Mouse (Mus musculus) lung, embryonic 16.5 days (tissue): Measurements from ENCODE around the gene Tmem234. TPM values are rescaled to one million over a fixed set of nuclear protein-coding genes. Genes with fewer than 3 reads are reported as not detected.

Experiments
- ATAC-seq: fragments of 200-750 bp; cut with Nextera tagmentation; 2 replicates; pipeline ENCODE4 v1.8.0; 2017; ENCODE audit warnings: low read depth, mild to moderate bottlenecking, moderate library complexity
- H3K27ac ChIP-seq: fragments of 300-500 bp; sonication (generic); 2 replicates; pipeline ENCODE4 v1.5.1; 2014; ENCODE audit warnings: mild to moderate bottlenecking, control low read depth, low read length
- H3K27me3 ChIP-seq: fragments of 300-500 bp; sonication (generic); 2 replicates; pipeline ENCODE4 v1.6.1; 2014; ENCODE audit warnings: low read depth, low read length, mixed read lengths; ENCODE audit not compliant: control insufficient read depth, insufficient read depth
- H3K36me3 ChIP-seq: fragments of 300-500 bp; sonication (generic); 2 replicates; pipeline ENCODE4 v1.6.1; 2014; ENCODE audit warnings: low read length; ENCODE audit not compliant: control insufficient read depth, insufficient read depth
- H3K4me1 ChIP-seq: fragments of 300-500 bp; sonication (generic); replicated peaks from 2 replicates; pipeline ENCODE4 v1.6.1; 2014; ENCODE audit warnings: low read length, mixed read lengths; ENCODE audit not compliant: control insufficient read depth, insufficient read depth
- H3K4me2 ChIP-seq: fragments of 300-500 bp; sonication (generic); 2 replicates; pipeline ENCODE4 v1.6.1; 2014; ENCODE audit warnings: low read depth, low read length, control low read depth
- H3K4me3 ChIP-seq: fragments of 300-500 bp; sonication (generic); 2 replicates; pipeline ENCODE4 v1.5.1; 2014; ENCODE audit warnings: mild to moderate bottlenecking, low read length, control low read depth
- H3K9ac ChIP-seq: fragments of 300-500 bp; sonication (generic); 2 replicates; pipeline ENCODE4 v1.6.1; 2014; ENCODE audit warnings: low read length, control low read depth
- H3K9me3 ChIP-seq: fragments of 300-500 bp; sonication (generic); 2 replicates; pipeline ENCODE4 v1.6.1; 2016; ENCODE audit warnings: low read length; ENCODE audit not compliant: control insufficient read depth
- WGBS: fragments of 180-500 bp; shearing (Covaris S2); extraction: QIAGEN DNeasy Blood & Tissue Kit; methylation state at CpG from one replicate; pipeline ENCODE4 v1.1.7; 2014; 5-methylcytosine and 5-hydroxymethylcytosine counted together
- polyA plus RNA-seq: library from polyadenylated mRNA; unstranded; fragments of >200 nt; fragmentation: Nextera tagmentation; extraction: Ambion mirVana; gene quantifications from 2 replicates; pipeline ENCODE4 v1.2.1, GENCODE M21; 2015

The Tmem234 gene
- polyA plus RNA-seq, 1 experiment from 2014 or later, result 190 TPM

DNA sequence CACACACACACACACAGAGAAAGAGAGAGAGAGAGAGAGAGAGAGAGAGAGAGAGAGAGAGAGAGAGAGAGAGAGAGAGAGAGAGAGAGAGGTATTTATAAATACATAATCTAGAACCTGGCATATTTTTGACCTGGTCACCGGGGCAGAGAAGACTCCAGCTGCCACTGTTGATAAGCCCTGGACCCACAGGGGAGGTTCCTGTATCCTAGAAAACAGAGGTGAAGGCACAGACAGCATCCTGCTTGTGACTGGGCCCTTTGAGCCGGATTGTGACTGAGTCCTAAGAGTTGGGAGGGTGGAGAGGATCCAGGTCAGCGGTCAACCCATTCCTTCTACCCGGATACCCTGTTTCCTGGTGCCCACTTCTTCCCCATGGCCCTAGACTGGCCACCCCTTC is 11.6 kb upstream of the Tmem234 start:
- H3K36me3 ChIP-seq, result peaks cover 30% of the 10 kb centered on the region
- no peak for ATAC-seq
- H3K9me3 ChIP-seq, result no peaks in the 10 kb centered on the region
- H3K4me1 ChIP-seq, result peaks cover 3% of the 10 kb centered on the region
- no peaks in the 10 kb centered on the region for H3K27me3 ChIP-seq
- no peak overlapping the region for H3K4me2 ChIP-seq
- no peak overlapping the region for H3K27ac ChIP-seq
- no peak overlapping the region for H3K9ac ChIP-seq
- 76% methylated on average over 4 of the region's 4 CpGs for WGBS
- no peak overlapping the region for H3K4me3 ChIP-seq

DNA sequence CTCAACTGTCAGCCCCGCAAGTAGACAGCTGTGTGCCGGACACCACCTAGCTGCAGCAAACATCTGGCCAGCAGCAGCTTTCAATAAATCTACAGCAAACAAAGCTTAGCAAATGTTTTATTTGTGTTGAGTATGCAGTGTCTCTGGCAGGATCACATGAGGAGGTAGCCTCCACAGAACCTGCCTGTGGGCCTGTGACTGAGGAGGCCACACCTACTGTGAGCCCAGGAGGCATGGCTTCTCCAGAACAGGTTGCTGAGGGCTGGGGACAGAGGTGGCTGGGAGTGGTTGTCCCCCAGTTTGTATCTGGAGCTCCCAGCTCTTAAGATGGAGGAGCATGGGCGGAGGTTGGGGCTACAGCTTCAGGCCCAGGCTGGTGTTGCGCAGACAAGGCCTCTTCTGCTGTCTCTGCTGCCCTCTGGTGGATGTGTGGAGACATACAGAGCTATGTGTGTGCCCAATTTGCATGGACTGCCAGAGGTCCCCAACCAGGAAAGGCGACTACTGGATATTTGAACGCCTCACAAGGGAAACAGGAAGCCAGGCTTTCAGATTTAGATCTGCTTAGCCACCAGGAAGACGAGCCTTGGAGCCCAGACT is 8.1 kb downstream of the Tmem234 start:
- WGBS, result 31% methylated on average over 7 of the region's 7 CpGs
- ATAC-seq, result peak; percentile 86
- Histone ChIP-seq H3K4me1 (no peaks in the 10 kb centered on the region), H3K4me2 (no peak overlapping the region), H3K27ac (no peak overlapping the region), H3K9ac (no peak overlapping the region), H3K9me3 (no peaks in the 10 kb centered on the region), H3K36me3 (peaks cover 22% of the 10 kb centered on the region; the same call in 1 of the 2 replicates), H3K27me3 (no peaks in the 10 kb centered on the region), H3K4me3 (no peak overlapping the region)

DNA sequence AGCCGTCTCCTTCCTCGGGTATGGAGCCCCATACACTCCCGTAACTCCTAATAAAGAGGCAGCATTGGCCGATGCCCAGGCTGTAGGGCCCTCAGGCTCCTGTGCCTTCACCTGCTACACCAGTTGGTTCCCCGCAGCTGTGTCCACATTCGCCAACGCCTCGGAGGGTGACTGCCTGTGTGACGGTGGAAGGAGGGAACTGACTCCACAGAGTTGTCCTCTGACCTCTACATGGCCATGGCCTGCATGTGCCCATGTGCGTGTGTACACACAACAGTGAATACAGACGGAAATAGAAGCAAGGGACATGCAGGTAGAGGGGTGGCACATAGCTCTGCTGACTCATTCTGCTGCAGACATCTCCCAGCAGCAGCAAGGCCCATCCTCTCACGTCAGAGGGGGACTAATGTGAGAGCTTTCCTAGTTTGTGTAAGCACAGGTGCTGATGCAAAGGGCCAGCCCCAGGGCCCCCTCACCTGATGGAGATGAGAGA is 8.7 kb downstream of the Tmem234 start:
- Histone ChIP-seq H3K9me3 (no peaks in the 10 kb centered on the region), H3K27ac (no peak overlapping the region), H3K4me2 (no peak overlapping the region), H3K4me3 (no peak overlapping the region), H3K9ac (no peak overlapping the region), H3K36me3 (peaks cover 18% of the 10 kb centered on the region; the same call in 1 of the 2 replicates), H3K27me3 (no peaks in the 10 kb centered on the region), H3K4me1 (no peaks in the 10 kb centered on the region)
- no peak for ATAC-seq
- 72% methylated on average over 12 of the region's 12 CpGs for WGBS

DNA sequence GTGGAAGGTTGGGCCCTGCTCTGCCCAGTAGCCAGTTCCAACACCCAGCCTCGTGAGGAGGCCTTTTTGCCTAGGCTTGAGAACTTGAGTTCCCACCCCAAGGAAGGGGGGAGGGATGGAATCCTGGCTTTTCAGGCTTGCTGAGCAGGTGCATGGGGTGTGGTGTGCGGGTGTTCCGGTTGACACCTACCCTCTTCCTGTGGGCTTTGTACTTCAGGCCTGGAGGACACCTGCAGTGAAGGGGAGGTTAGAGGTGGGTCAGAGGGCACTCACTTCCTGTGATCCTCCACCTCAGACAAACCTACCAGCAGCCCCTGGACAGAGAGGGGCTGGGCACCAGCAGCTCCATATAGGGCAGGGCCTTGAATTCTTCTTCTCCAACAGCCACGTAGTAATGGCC is 9.6 kb downstream of the Tmem234 start:
- no peak overlapping the region for H3K4me2 ChIP-seq
- H3K9me3 ChIP-seq, result no peaks in the 10 kb centered on the region
- H3K4me3 ChIP-seq, result no peak overlapping the region
- WGBS, result 74% methylated on average over 4 of the region's 4 CpGs
- H3K27ac ChIP-seq, result no peak overlapping the region
- ATAC-seq, result no peak
- H3K27me3 ChIP-seq, result no peaks in the 10 kb centered on the region
- no peak overlapping the region for H3K9ac ChIP-seq
- peaks cover 13% of the 10 kb centered on the region; the same call in 1 of the 2 replicates for H3K36me3 ChIP-seq
- no peaks in the 10 kb centered on the region for H3K4me1 ChIP-seq

DNA sequence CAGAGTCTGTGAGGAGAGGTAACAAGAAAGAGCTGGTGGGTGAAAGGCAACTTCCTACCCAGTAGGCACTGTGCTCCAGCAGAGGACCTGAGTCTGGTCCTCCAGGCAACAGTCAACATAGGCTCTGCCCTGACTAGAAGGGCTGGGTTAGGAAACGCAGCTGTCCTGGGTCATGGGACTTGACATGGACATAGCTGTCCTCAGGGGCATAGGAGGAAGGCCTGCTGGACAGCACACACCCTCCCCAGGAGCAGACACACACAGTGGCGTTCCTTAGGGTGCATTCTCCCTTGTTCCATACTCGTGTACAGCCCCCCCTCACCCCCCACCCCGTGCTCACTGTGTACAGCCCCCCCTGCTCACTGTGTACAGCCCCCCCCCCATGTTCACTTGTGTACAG is 10.0 kb downstream of the Tmem234 start:
- H3K9me3 ChIP-seq, result no peaks in the 10 kb centered on the region
- no peak overlapping the region for H3K4me3 ChIP-seq
- no peak overlapping the region for H3K9ac ChIP-seq
- no peak overlapping the region for H3K4me2 ChIP-seq
- ATAC-seq, result no peak
- WGBS, result 58% methylated on average over 4 of the region's 4 CpGs
- peaks cover 13% of the 10 kb centered on the region; the same call in 1 of the 2 replicates for H3K36me3 ChIP-seq
- no peak overlapping the region for H3K27ac ChIP-seq
- no peaks in the 10 kb centered on the region for H3K27me3 ChIP-seq
- no peaks in the 10 kb centered on the region for H3K4me1 ChIP-seq

DNA sequence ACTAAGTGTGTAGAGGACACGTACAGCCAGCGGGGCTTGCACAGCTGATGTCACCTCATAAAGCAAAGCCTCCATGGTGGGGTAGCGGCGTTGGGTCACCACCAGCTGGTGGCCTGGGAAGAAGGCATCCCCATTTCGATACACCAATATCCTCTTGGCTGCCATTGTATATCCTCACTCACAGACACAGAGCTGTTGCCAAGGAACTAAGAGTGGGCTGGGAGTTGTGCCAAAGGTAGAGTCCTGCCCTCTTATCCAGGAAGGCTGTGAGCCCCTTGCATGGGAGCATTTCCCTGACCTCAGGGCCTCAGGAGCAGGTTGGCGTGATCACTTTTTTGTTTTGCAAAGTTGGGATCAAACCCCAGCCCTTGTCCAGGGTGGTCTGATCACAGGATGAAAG is 13.6 kb downstream of the Tmem234 start, which contains the start of gene Dcdc2b:
Gene Dcdc2b (minus strand): TSS at position 165 of the 400 bp plus-strand sequence.
- no peak within 1 kb of the TSS for H3K4me3 ChIP-seq
- ATAC-seq, result no peak
- no peak within 1 kb of the TSS for H3K27ac ChIP-seq
- H3K27me3 ChIP-seq, result no peaks in the 10 kb centered on the region
- no peak within 1 kb of the TSS for H3K9ac ChIP-seq
- no peak within 1 kb of the TSS for H3K4me2 ChIP-seq
- peaks cover 6% of the 10 kb centered on the region for H3K4me1 ChIP-seq
- peaks cover 6% of the 10 kb centered on the region; the same call in 1 of the 2 replicates for H3K36me3 ChIP-seq
- WGBS, result 67% methylated on average over 6 of the region's 6 CpGs
- H3K9me3 ChIP-seq, result no peaks in the 10 kb centered on the region

DNA sequence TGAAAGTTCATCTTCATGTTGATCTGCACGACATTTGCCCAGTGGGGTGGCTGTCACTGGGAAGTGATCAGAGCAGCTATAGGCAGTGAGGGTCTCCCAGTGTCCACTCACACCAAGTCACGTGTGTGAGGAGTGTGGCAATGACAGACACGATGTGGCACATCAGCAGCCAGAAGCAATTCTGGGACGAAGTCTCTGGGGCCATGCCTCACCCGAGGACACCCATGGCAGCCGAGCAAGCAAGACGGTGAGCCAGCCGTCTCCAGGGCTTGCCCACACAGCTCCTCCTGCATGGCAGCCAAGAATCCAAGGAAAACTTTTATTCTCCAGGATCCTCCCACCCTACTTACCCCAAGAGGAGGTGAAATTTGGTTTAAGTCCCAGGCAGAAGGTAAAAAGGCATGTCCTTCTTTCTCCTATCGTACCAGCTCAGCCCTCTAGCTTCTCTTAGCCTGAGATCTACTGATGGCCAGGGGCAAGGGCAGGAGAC is 15.4 kb downstream of the Tmem234 start:
- no peak overlapping the region for H3K9ac ChIP-seq
- H3K27me3 ChIP-seq, result no peaks in the 10 kb centered on the region
- WGBS, result 88% methylated on average over 9 of the region's 9 CpGs
- no peak overlapping the region for H3K27ac ChIP-seq
- peaks cover 6% of the 10 kb centered on the region; the same call in 1 of the 2 replicates for H3K36me3 ChIP-seq
- H3K9me3 ChIP-seq, result no peaks in the 10 kb centered on the region
- no peak overlapping the region for H3K4me2 ChIP-seq
- H3K4me3 ChIP-seq, result no peak overlapping the region
- ATAC-seq, result no peak
- H3K4me1 ChIP-seq, result peaks cover 9% of the 10 kb centered on the region

DNA sequence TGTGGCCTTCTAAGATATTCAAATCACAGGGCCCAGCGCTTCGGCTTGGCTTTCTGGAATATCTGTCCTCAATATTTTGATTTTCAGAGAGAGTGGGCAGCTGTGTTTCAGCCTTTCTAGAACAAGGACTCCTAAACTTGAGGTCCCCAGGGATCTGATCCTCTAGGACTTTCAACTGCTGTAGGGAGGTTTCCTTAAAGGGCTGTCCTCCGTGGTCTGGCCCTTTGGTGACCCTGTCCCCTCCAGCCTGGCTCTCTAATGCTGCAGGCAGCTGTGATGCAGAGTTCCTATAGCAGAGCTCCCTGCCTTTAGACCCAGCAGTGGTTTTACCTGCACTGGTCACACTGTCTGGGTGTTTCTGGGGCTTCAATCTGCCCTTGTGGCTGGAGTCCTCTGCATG is 16.2 kb downstream of the Tmem234 start:
- 85% methylated on average over 3 of the region's 3 CpGs for WGBS

DNA sequence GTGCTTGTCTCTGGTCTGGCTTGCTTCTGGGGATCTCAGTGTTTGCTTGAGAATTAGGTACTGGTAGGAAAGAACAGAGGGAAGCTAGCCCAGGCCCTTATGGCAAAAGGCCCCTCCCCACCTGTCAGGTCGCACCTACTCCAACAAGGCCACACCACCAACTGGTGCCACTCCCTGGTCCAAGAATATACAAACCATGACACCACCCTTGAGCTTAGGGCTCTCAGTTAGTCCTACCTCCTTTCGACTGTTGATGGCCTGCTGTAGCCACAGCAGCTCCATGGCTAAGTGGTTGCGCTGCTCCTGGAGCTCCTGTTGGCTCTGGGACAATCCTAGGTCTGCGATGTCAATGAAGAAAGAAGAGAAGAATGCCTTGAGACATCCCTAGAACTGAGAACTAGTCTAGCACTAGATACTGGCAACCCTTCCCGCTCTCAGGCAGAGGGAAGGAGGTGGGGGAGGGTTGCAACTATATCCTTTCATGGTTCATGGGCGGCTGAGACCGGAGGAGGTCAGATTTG is 16.7 kb downstream of the Tmem234 start:
- Histone ChIP-seq H3K36me3 (peaks cover 6% of the 10 kb centered on the region; the same call in 1 of the 2 replicates), H3K27me3 (no peaks in the 10 kb centered on the region), H3K9ac (no peak overlapping the region), H3K4me3 (no peak overlapping the region), H3K4me2 (no peak overlapping the region), H3K4me1 (peaks cover 11% of the 10 kb centered on the region), H3K27ac (no peak overlapping the region), H3K9me3 (no peaks in the 10 kb centered on the region)
- 93% methylated on average over 7 of the region's 7 CpGs for WGBS
- no peak for ATAC-seq

More for the DNA sequence above, 16.2 kb downstream of the Tmem234 start:
- Histone ChIP-seq H3K36me3 (peaks cover 6% of the 10 kb centered on the region; the same call in 1 of the 2 replicates), H3K4me1 (peaks cover 9% of the 10 kb centered on the region), H3K27me3 (no peaks in the 10 kb centered on the region), H3K9me3 (no peaks in the 10 kb centered on the region), H3K27ac (no peak overlapping the region), H3K4me2 (no peak overlapping the region), H3K9ac (no peak overlapping the region), H3K4me3 (no peak overlapping the region)
- ATAC-seq, result no peak
